Mouse (Mus musculus) cerebellum, adult (tissue): ENCODE results near the gene Mical1.
A peak's percentile ranks its signal among the peaks of the same experiment; 100 is the strongest.

ENCODE experiments used
- ATAC-seq: cut with Nextera tagmentation; 2 replicates; pipeline ENCODE4 v1.9.2; 2017; ENCODE audit warnings: mild to moderate bottlenecking, moderate library complexity, mixed read lengths; ENCODE audit not compliant: insufficient number of reproducible peaks, low FRiP score, low TSS enrichment

Gene Mical1

GRCm38 (mm10) chr10:41474981-41475391, 1.1 kb upstream of the Mical1 start:
- no peak for ATAC-seq

- ATAC-seq, result no peak
These were observed 834 bp downstream of the Mical1 start for GRCm38 (mm10) chr10:41477018-41477277.

- ATAC-seq, result no peak
These were observed 1.4 kb downstream of the Mical1 start for GRCm38 (mm10) chr10:41477278-41478181.

GRCm38 (mm10) chr10:41479961-41480360, 3.8 kb downstream of the Mical1 start:
- ATAC-seq, result no peak

- no peak for ATAC-seq
These were observed 5.1 kb downstream of the Mical1 start for GRCm38 (mm10) chr10:41480938-41481880.

- ATAC-seq, result peak; percentile 65
These were observed 6.3 kb downstream of the Mical1 start for GRCm38 (mm10) chr10:41482446-41482845.

GRCm38 (mm10) chr10:41485778-41486177, 9.7 kb downstream of the Mical1 start:
- ATAC-seq, result no peak

- no peak for ATAC-seq
These were observed 10.5 kb downstream of the Mical1 start for GRCm38 (mm10) chr10:41486506-41487170.

- ATAC-seq, result no peak
These were observed 12.8 kb downstream of the Mical1 start for GRCm38 (mm10) chr10:41488877-41489276.

- no peak for ATAC-seq
These were observed 13.2 kb downstream of the Mical1 start for GRCm38 (mm10) chr10:41489294-41489693.

GRCm38 (mm10) chr10:41489708-41490517, 13.8 kb downstream of the Mical1 start, which contains the start of the genes Smpd2 and Ppil6:
Gene Smpd2 (minus strand): TSS chr10:41490369.
Gene Ppil6 (plus strand): TSS chr10:41490439.
- peak; percentile 89 for ATAC-seq

- no peak for ATAC-seq
These were observed 14.4 kb downstream of the Mical1 start for GRCm38 (mm10) chr10:41490518-41490873.

GRCm38 (mm10) chr10:41491111-41491510, 15.0 kb downstream of the Mical1 start:
- no peak for ATAC-seq

GRCm38 (mm10) chr10:41500941-41501340, 24.8 kb downstream of the Mical1 start:
- ATAC-seq, result no peak

- no peak for ATAC-seq
These were observed 28.9 kb downstream of the Mical1 start for GRCm38 (mm10) chr10:41504996-41505395.

- ATAC-seq, result peak; percentile 92
These were observed 29.3 kb downstream of the Mical1 start for GRCm38 (mm10) chr10:41505446-41505845.

GRCm38 (mm10) chr10:41509160-41509559, 33.0 kb downstream of the Mical1 start:
- no peak for ATAC-seq

- ATAC-seq, result no peak
These were observed 38.2 kb downstream of the Mical1 start for GRCm38 (mm10) chr10:41514301-41514700.

- no peak for ATAC-seq
These were observed 38.8 kb downstream of the Mical1 start for GRCm38 (mm10) chr10:41514921-41515320.

- peak; percentile 67 for ATAC-seq
These were observed 42.4 kb downstream of the Mical1 start for GRCm38 (mm10) chr10:41518508-41518980.
